Mouse (Mus musculus): ENCODE measurements around the gene Gm40193. TPM values are rescaled to one million over a fixed set of nuclear protein-coding genes. Genes with fewer than 3 reads are reported as not detected.
A peak's percentile ranks its signal among the peaks of the same experiment; 100 is the strongest.
"Not testable (repeated sequence)": the region's sequence is repeated elsewhere in the genome, so short reads cannot be mapped to it uniquely, and the experiment has no call there.

Gene Gm40193
- polyA plus RNA-seq, 1 experiment = not detected

DNA sequence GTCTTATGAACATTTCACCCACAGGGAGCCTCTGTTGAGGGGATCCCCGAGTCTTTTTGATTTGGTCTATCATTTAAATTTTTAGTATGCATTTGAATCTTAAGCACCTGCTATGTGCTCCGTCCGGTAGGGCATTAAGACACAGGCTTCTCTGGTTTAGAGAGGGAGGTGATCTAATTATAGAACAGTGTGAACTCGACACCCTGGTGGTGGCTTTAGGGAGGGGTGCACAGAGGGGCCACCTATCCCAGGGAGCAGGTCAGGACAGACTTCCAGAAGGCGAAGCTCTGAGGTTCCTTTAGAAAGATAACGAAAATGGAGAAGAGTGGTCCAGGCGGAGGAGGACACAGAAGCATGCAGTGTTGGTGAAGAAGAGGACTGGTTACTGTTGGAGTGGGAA is 11.8 kb upstream of the Gm40193 start:
- Histone ChIP-seq H3K4me1 (ENCODE audit: control insufficient read depth, insufficient read depth, low read length) (0 out of 2 replicates have a peak, but pooled peaks cover 1% of the 10 kb centered on the region), H3K27ac (ENCODE audit: insufficient read depth, low read length) (no peak overlapping the region), H3K4me3 (ENCODE audit: insufficient read depth, low read length) (no peak overlapping the region)
- TF ChIP-seq POLR2A (IDR thresholded peaks at IDR 0.05; ENCODE audit: extremely low read depth, insufficient read depth, low read length) = no peak
- TF ChIP-seq CTCF (IDR thresholded peaks at IDR 0.05; ENCODE audit: extremely low read depth, insufficient read depth, low read length) = no peak

DNA sequence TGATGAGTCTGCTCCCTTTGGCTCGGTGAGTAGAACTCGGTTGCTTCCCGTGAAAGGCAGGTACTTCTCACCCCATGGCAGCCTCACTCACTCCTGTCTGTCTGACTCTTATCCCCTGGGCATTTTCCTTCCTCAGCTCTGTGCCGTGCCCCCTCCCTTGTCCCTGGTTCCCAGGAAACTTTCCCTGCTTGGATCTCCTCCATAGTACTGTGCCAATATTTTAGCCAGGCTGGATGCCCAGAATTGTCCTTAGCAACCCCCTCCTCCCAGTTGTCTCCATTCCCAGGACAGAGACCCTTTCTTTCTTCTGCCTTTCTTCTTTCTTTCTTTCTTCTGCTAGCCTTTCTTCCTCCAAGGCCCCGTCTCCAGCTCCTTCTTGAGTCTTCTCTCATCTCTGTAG is 8.7 kb upstream of the Gm40193 start:
- TF ChIP-seq POLR2A (IDR thresholded peaks at IDR 0.05; ENCODE audit: extremely low read depth, insufficient read depth, low read length) (no peak), CTCF (IDR thresholded peaks at IDR 0.05; ENCODE audit: extremely low read depth, insufficient read depth, low read length) (no peak)
- H3K4me1 ChIP-seq (ENCODE audit: control insufficient read depth, insufficient read depth, low read length) = 0 out of 2 replicates have a peak, but pooled peaks cover 1% of the 10 kb centered on the region
- H3K27ac ChIP-seq (ENCODE audit: insufficient read depth, low read length) = peak overlapping the region; percentile 58; the same call in 1 of the 2 replicates
- H3K4me3 ChIP-seq (ENCODE audit: insufficient read depth, low read length) = peak overlapping the region; percentile 8; the same call in 1 of the 2 replicates

DNA sequence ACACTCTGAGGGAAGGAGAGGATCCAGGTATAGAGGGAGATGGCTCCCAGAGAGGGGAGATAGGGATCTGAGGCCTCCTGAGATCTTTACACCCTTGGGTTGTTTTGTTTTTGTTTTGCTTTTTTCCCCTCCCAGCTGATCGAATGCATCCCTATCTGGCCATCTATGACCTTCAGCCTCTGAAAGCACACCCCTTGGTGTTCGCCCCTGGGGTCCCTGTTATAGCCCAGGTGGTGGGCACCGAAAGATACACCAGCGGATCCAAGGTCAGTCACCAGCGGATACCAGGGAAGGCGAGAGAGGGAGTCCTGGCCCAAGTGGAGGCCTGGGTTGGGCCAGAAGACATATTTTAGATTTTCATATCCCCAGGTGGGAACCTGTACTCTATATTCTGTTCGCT is 8.2 kb upstream of the Gm40193 start:
- Histone ChIP-seq H3K27ac (ENCODE audit: insufficient read depth, low read length) (no peak overlapping the region), H3K4me1 (ENCODE audit: control insufficient read depth, insufficient read depth, low read length) (0 out of 2 replicates have a peak, but pooled peaks cover 1% of the 10 kb centered on the region), H3K4me3 (ENCODE audit: insufficient read depth, low read length) (peak overlapping the region; percentile 47; the same call in 1 of the 2 replicates)
- TF ChIP-seq CTCF (IDR thresholded peaks at IDR 0.05; ENCODE audit: extremely low read depth, insufficient read depth, low read length) (no peak), POLR2A (IDR thresholded peaks at IDR 0.05; ENCODE audit: extremely low read depth, insufficient read depth, low read length) (no peak)

DNA sequence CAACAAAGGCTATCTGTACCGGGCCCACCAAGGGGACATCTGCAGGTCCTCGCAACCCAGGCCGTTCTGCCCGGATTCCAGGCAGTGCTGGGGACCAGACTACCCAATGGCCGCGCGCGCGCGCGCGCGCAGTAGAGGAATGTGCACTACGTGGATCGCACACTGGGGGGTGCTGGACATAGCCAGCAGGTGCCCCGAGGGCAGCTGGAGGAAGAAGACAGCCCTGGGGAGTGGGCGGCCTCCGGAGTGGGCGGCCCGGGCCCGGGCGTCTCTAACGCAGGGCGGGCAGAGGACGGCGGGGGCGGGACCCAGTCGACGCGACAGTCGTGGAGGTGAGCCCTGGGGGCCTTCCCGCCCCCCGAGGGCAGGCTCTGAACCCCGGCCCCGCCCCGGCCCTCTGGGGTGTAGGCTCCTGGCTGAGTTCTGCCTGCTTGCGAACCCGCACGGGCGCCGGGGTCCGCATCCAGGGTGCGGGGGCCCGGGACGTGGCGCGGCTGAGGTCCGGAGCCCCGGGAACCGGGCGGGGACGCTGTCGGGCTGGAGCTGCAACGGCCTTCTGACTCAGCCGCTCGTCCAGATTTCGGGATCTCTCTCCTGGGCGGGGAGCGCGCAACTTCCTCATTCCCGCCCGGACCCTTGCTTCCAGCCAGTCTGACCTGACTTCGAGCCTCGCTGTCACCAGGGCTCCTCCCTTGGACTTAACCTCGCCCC is 7.3 kb upstream of the Gm40193 start, which contains the start of gene Pld2:
TSS of gene Pld2 (plus strand) at position 188 of the 711 bp plus-strand sequence.
- 0 out of 2 replicates have a peak, but pooled peaks cover 1% of the 10 kb centered on the region for H3K4me1 ChIP-seq (ENCODE audit: control insufficient read depth, insufficient read depth, low read length)
- peak; percentile 47; the same call in 1 of the 2 replicates for TF ChIP-seq POLR2A (IDR thresholded peaks at IDR 0.05; ENCODE audit: extremely low read depth, insufficient read depth, low read length)
- peak; percentile 39 for TF ChIP-seq CTCF (IDR thresholded peaks at IDR 0.05; ENCODE audit: extremely low read depth, insufficient read depth, low read length)
- H3K27ac ChIP-seq (ENCODE audit: insufficient read depth, low read length) = peak within 1 kb of the TSS; percentile 39; the same call in 1 of the 2 replicates
- peak within 1 kb of the TSS; percentile 47 for H3K4me3 ChIP-seq (ENCODE audit: insufficient read depth, low read length)

DNA sequence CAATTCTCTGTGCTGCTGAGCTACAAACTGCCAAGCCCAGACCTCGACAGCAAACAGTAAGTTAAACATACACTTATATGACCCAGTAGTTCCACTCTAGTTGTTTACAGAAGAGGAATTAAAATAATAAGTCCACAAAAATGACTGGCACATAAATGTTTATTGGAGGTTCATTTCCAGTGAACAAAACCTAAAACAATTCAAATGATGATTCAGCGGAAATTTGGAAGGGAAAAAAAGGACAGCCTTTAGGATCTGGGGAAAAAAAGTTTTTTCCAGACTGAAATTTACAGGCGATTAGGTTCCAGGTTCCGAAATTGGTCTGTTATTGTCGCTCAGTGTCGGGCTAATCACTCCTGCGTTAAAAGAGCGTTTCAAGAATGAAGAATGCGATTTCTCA is 6.7 kb upstream of the Gm40193 start:
- peak overlapping the region; percentile 47 for H3K4me3 ChIP-seq (ENCODE audit: insufficient read depth, low read length)
- H3K4me1 ChIP-seq (ENCODE audit: control insufficient read depth, insufficient read depth, low read length) = 0 out of 2 replicates have a peak, but pooled peaks cover 1% of the 10 kb centered on the region
- TF ChIP-seq POLR2A (IDR thresholded peaks at IDR 0.05; ENCODE audit: extremely low read depth, insufficient read depth, low read length) = no peak
- no peak for TF ChIP-seq CTCF (IDR thresholded peaks at IDR 0.05; ENCODE audit: extremely low read depth, insufficient read depth, low read length)
- H3K27ac ChIP-seq (ENCODE audit: insufficient read depth, low read length) = no peak overlapping the region

DNA sequence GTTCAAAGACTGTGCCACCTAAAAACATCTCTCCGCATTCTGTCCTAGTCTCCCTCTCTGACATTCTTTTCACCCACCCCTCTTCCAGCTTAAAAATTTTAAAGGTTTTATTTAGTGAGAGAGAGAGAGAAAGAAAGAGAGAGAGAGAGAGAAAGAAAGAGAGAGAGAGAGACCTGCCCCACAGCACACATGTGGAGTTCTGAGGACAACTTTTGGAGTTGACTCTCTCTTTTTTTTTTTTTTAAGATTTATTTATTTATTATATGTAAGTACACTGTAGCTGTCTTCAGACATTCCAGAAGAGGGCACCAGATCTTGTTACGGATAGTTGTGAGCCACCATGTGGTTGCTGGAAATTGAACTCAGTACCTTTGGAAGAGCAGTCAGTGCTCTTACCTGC is 1.7 kb downstream of the Gm40193 start:
- not testable (repeated sequence) for H3K4me3 ChIP-seq (ENCODE audit: insufficient read depth, low read length); H3K4me1 ChIP-seq (ENCODE audit: control insufficient read depth, insufficient read depth, low read length); H3K27ac ChIP-seq (ENCODE audit: insufficient read depth, low read length)

DNA sequence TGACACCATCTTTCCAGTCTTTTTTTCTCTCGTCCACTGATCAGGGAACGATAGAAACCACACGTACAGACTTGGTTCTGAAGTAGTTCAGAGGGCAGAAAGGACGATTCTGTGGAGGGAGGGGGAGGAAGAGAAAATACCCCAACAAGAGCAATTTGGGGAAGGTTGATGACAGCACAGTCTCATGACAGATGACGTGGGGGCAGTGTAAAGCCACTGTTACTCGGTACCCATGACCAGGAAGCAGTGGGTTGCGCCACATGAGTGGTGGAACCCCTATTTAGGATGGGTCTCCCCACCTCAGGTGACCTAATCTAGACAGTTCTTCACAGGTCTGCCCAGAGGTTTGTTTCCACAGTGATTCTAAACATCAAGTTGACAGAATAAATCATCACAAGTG is 4.1 kb downstream of the Gm40193 start:
- Histone ChIP-seq H3K27ac (ENCODE audit: insufficient read depth, low read length) (no peak overlapping the region), H3K4me1 (ENCODE audit: control insufficient read depth, insufficient read depth, low read length) (peaks cover 5% of the 10 kb centered on the region; the same call in 1 of the 2 replicates), H3K4me3 (ENCODE audit: insufficient read depth, low read length) (no peak overlapping the region)
- TF ChIP-seq POLR2A (IDR thresholded peaks at IDR 0.05; ENCODE audit: extremely low read depth, insufficient read depth, low read length) (0 out of 2 replicates have a peak, but pooled peaks have one; percentile 8), CTCF (IDR thresholded peaks at IDR 0.05; ENCODE audit: extremely low read depth, insufficient read depth, low read length) (no peak)

DNA sequence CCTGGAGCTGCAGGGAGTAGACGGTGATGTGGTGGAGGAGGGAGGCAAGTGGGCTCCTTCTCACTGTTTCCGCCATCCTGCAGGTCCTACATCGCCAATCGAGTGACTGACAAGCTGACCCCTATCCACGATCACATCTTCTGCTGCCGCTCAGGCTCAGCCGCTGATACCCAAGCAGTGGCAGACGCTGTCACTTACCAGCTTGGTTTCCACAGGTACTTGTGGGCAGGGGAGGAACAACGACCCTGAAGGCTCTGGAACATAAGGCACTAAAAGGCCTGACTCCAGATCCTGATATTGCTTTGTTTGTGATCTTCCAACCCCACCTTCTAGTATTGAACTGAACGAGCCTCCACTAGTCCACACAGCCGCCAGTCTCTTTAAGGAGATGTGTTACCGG is 6.5 kb downstream of the Gm40193 start:
- peaks cover 5% of the 10 kb centered on the region; the same call in 1 of the 2 replicates for H3K4me1 ChIP-seq (ENCODE audit: control insufficient read depth, insufficient read depth, low read length)
- TF ChIP-seq CTCF (IDR thresholded peaks at IDR 0.05; ENCODE audit: extremely low read depth, insufficient read depth, low read length) = no peak
- no peak for TF ChIP-seq POLR2A (IDR thresholded peaks at IDR 0.05; ENCODE audit: extremely low read depth, insufficient read depth, low read length)
- no peak overlapping the region for H3K27ac ChIP-seq (ENCODE audit: insufficient read depth, low read length)
- no peak overlapping the region; the same call in 1 of the 2 replicates for H3K4me3 ChIP-seq (ENCODE audit: insufficient read depth, low read length)

DNA sequence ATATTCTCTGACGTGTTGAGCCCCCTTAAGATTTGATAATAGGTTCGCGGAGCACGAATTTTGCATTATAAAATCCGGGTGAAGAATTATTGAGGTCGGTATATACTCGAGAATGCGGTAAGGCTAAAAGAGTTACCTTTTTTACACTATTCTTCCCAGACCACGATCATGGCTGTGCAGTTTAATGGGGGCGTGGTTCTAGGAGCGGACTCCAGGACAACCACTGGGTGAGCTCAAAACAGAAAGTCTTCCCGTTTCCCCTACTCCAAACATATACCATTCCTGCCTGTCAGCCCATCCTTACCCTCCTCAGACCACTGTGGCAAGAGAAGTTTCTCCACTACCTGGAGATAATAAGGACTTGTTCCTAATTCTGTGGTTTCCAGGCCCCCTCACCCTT is 7.0 kb downstream of the Gm40193 start:
- Histone ChIP-seq H3K4me1 (ENCODE audit: control insufficient read depth, insufficient read depth, low read length) (peaks cover 5% of the 10 kb centered on the region; the same call in 1 of the 2 replicates), H3K27ac (ENCODE audit: insufficient read depth, low read length) (no peak overlapping the region)

DNA sequence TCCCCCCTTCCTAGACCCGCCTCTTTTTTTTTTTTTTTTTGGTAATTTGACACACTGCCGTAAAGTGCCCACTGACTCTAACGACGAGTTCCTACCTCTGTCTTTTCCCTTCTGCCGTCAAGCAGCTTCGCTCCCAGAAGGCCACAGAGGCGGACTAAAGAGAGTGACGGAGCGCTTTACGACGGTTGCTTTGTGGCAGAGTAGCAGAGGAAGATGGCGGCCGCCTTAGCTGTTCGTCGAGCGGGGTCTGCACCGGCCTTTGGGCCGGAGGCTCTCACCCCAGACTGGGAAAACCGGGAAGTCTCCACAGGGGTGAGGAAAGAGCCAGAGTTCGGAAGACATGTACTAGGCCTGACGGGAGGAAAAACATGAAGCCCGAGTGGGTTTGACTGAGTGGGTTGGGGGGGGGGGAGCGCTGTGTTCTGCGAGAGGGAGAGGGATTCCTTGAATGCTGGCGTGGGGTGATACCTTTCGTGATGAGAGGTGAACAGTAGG is 7.5 kb downstream of the Gm40193 start, which contains the start of gene Psmb6:
TSS of gene Psmb6 (plus strand) at position 184 of the 495 bp plus-strand sequence.
- TF ChIP-seq POLR2A (IDR thresholded peaks at IDR 0.05; ENCODE audit: extremely low read depth, insufficient read depth, low read length) (peak; percentile 88), CTCF (IDR thresholded peaks at IDR 0.05; ENCODE audit: extremely low read depth, insufficient read depth, low read length) (no peak)
- no peak within 1 kb of the TSS for H3K27ac ChIP-seq (ENCODE audit: insufficient read depth, low read length)
- H3K4me1 ChIP-seq (ENCODE audit: control insufficient read depth, insufficient read depth, low read length) = peaks cover 5% of the 10 kb centered on the region; the same call in 1 of the 2 replicates
- peak within 1 kb of the TSS; percentile 45 for H3K4me3 ChIP-seq (ENCODE audit: insufficient read depth, low read length)

More for the DNA sequence above, 7.0 kb downstream of the Gm40193 start:
- TF ChIP-seq POLR2A (IDR thresholded peaks at IDR 0.05; ENCODE audit: extremely low read depth, insufficient read depth, low read length) = no peak
- no peak for TF ChIP-seq CTCF (IDR thresholded peaks at IDR 0.05; ENCODE audit: extremely low read depth, insufficient read depth, low read length)
- peak overlapping the region; percentile 45 for H3K4me3 ChIP-seq (ENCODE audit: insufficient read depth, low read length)

Measured in cortical plate, adult 2 months (tissue).